Mouse (Mus musculus): ENCODE measurements around the gene Gm281. TPM values are rescaled to one million over a fixed set of nuclear protein-coding genes. Genes with fewer than 3 reads are reported as not detected.
"Not testable (repeated sequence)": the region's sequence is repeated elsewhere in the genome, so short reads cannot be mapped to it uniquely, and the experiment has no call there.

Gene Gm281
- not detected in 2 replicates for polyA plus RNA-seq (2014; fragmentation: Nextera tagmentation; extraction: Ambion mirVana)

DNA sequence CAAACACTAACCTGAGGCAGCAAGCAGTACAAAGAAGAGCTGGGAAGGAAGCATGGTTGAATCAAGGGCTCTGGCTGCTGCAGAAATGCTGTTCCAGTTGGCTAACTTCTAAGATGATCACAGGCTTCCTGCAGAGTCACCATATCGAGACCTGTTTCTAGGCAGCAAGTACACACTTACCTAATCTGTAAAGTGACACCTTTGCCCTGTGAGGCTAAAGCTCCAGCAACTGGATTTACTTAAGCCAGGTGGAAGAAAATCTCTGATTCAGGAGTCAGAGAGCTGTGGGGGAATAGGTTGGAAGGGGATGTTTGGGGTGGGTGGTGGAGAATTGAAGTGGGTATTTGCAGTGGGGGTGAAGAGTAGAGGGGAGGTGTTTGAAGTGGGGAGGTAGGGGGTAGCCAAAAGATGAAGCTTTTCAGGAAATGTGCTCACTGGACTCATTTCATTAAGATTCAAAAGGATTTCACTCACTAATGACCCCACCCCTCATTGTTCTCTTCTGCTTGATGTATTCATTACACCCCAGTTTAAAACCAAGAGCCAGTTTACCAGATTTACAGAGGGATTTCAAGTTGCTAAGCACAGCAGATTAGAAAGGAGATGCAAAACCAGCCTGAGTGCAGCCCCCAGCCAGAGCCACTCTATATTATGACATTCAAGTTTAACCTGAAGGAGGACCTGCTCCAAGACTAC, at the start of gene Gm281:
Gene Gm281, minus strand, starts transcription at position 92 of the 696 bp plus-strand sequence.
- WGBS: 40% methylated on average over 1 of the region's 1 CpGs

DNA sequence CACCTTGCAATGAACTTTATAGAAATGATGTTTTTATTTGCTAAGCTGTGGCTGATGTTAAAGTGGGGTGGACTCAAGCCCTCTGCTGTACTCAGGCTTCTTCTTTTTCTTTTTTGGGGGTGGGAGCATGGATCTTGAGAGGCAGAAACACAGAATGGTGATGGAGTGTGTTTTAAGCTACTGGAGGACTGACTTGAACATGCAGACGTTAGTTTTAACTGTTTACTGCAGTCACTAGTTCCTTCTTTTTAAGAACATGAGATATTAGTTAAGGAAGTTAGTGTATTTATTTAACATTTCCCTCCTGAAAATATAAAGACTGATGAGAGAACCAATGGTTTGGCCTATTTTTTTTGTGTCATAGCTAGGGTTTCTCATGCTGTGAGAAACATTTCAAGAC, 49.2 kb upstream of the Gm281 start:
- DNase-seq (ENCODE audit: low spot score): no peak
- Histone ChIP-seq H3K27ac (ENCODE audit: low read depth, low read length) (no peak overlapping the region), H3K4me1 (replicated peaks; ENCODE audit: control insufficient read depth, insufficient read depth, low read length) (peaks cover 15% of the 10 kb centered on the region), H3K9me3 (ENCODE audit: control insufficient read depth, low read length) (no peaks in the 10 kb centered on the region), H3K4me3 (ENCODE audit: low read depth, low read length) (no peak overlapping the region), H3K36me3 (ENCODE audit: control insufficient read depth, insufficient read depth, low read length) (no peaks in the 10 kb centered on the region), H3K4me2 (no peak overlapping the region), H3K9ac (ENCODE audit: low read depth, low read length) (no peak overlapping the region), H3K27me3 (replicated peaks; ENCODE audit: control insufficient read depth, insufficient read depth, low read length) (no peaks in the 10 kb centered on the region)
- no peak for ATAC-seq (replicated peaks; ENCODE audit: low FRiP score)
- 59% methylated on average over 1 of the region's 1 CpGs for WGBS

More for the DNA sequence above, at the start of gene Gm281:
- no peak within 1 kb of the TSS for H3K9ac ChIP-seq (ENCODE audit: low read depth, low read length)
- no peak for DNase-seq (ENCODE audit: low spot score)
- no peak within 1 kb of the TSS for H3K27ac ChIP-seq (ENCODE audit: low read depth, low read length)
- no peaks in the 10 kb centered on the region for H3K9me3 ChIP-seq (ENCODE audit: control insufficient read depth, low read length)
- no peak within 1 kb of the TSS for H3K4me3 ChIP-seq (ENCODE audit: low read depth, low read length)
- no peaks in the 10 kb centered on the region for H3K36me3 ChIP-seq (ENCODE audit: control insufficient read depth, insufficient read depth, low read length)
- no peaks in the 10 kb centered on the region for H3K27me3 ChIP-seq (replicated peaks; ENCODE audit: control insufficient read depth, insufficient read depth, low read length)
- no peak within 1 kb of the TSS for H3K4me2 ChIP-seq
- H3K4me1 ChIP-seq (replicated peaks; ENCODE audit: control insufficient read depth, insufficient read depth, low read length): no peaks in the 10 kb centered on the region
- ATAC-seq (replicated peaks; ENCODE audit: low FRiP score): no peak

DNA sequence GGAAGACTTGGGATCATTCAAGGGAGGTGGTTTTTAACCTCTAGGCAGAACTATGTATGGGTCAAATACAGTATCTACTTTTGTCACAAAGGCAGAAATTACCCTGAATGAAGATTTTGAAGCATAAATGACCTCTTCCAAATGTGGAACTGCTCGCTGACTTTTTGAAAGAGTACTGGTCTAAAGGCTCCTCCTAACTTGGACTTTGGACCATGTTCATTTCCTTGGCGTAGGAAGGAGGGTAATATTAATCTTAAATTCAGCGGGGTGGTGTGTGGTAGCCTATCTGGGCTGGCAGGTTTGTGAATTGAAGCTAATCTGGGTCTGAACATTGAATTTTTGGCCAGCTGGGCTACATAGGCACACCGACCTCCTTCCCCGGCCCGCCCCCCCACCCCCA, 48.2 kb upstream of the Gm281 start:
- H3K4me2 ChIP-seq: no peak overlapping the region
- no peak for ATAC-seq (replicated peaks; ENCODE audit: low FRiP score)
- H3K27ac ChIP-seq (ENCODE audit: low read depth, low read length): no peak overlapping the region
- H3K9ac ChIP-seq (ENCODE audit: low read depth, low read length): no peak overlapping the region
- H3K4me3 ChIP-seq (ENCODE audit: low read depth, low read length): no peak overlapping the region
- no peaks in the 10 kb centered on the region for H3K9me3 ChIP-seq (ENCODE audit: control insufficient read depth, low read length)
- WGBS: 79% methylated on average over 6 of the region's 6 CpGs
- no peaks in the 10 kb centered on the region for H3K36me3 ChIP-seq (ENCODE audit: control insufficient read depth, insufficient read depth, low read length)
- no peaks in the 10 kb centered on the region for H3K27me3 ChIP-seq (replicated peaks; ENCODE audit: control insufficient read depth, insufficient read depth, low read length)
- DNase-seq (ENCODE audit: low spot score): no peak
- peaks cover 19% of the 10 kb centered on the region for H3K4me1 ChIP-seq (replicated peaks; ENCODE audit: control insufficient read depth, insufficient read depth, low read length)

DNA sequence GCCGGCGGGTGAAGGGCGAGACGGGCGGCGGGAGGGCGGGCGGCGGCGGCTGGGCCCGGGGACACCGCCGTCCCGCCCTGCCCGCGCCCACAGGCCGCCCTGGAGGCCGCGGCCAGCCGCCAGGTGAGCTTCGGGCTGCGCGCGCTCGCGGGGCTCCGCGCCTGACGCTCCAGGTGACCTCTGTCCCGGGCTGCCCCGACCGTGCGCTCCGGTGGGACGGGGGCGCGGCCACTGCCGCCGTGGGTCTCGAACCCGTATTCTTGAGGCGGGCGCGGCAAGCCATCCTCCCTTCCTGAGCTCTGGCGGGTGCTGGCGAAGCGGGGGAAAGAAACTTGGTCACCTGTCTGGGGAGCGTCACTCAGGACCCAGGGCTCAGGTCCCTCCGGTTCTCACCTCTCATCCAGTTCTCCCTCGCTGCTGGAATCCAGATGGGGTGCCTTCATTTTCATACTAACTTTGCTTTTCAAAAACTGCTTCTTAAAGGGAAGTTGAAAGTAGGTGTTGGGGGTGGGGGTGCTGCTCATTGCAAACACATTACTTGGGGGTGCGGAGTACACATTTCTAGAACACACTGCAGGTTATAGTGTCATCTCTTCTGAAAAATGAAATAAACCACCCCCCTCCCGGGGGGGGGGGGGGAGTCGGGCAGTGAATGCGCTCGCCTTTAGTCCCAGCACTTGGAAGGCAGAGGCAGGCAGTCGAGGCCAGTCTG, 47.3 kb upstream of the Gm281 start, which contains the start of the genes Atxn7 and Thoc7:
Gene Atxn7, plus strand, starts transcription at position 40 of the 712 bp plus-strand sequence.
Gene Thoc7, minus strand, starts transcription at position 452 of the 712 bp plus-strand sequence.
- 4% methylated on average over 48 of the region's 56 CpGs for WGBS
- DNase-seq (ENCODE audit: low spot score) (peak; percentile 68), ATAC-seq (replicated peaks; ENCODE audit: low FRiP score) (peak; percentile 70)
- Histone ChIP-seq H3K9me3 (ENCODE audit: control insufficient read depth, low read length) (no peaks in the 10 kb centered on the region), H3K4me1 (replicated peaks; ENCODE audit: control insufficient read depth, insufficient read depth, low read length) (peaks cover 19% of the 10 kb centered on the region), H3K27ac (ENCODE audit: low read depth, low read length) (peak within 1 kb of the TSS; percentile 85), H3K27me3 (replicated peaks; ENCODE audit: control insufficient read depth, insufficient read depth, low read length) (no peaks in the 10 kb centered on the region), H3K36me3 (ENCODE audit: control insufficient read depth, insufficient read depth, low read length) (no peaks in the 10 kb centered on the region; the same call in 1 of the 2 replicates), H3K9ac (ENCODE audit: low read depth, low read length) (peak within 1 kb of the TSS; percentile 98), H3K4me2 (peak within 1 kb of the TSS; percentile 75), H3K4me3 (ENCODE audit: low read depth, low read length) (peak within 1 kb of the TSS; percentile 95)

DNA sequence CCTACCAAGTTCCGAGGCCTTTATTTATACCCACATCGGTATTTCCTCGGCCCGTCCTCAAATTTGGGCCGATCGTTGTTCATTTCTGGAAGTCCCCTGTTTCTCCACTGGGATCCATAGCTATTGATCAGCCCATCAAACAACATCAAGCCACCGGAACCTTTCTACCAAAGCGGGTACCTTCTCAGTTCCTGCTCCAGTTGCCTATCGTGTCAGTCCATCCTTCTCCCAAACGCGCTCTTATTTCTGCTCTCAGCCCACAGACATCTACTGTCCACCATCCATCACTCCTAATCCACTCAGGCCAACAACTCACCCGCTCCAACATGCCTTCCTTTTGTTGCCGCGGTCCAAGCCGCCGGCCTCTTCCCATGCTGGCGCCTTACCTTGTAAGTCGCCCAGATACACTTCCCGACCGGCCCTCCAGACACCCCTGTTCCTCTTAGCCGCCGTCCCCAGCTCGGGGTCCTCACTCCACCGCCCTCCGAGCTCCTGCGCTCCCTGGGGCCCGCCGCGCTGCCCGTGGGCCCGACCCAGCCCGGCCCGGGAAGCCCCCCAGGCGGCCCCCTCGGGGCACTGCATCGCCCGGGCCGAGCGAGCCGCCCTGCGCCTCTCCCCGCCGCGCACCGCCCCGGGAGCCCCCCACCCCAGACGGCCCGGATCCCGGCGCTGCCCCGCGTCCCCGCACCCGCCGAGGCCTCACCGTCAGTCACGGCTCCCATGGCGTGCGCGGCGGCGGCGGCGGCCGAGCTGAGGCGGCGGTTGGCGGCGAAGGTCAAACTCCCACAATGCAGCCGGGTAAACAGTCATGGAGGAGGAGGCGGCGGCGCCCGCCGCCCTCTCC, 46.4 kb upstream of the Gm281 start:
- under 1% methylated on average over 69 of the region's 75 CpGs for WGBS
- H3K4me2 ChIP-seq: peak overlapping the region; percentile 75
- peak; percentile 72 for DNase-seq (ENCODE audit: low spot score)

DNA sequence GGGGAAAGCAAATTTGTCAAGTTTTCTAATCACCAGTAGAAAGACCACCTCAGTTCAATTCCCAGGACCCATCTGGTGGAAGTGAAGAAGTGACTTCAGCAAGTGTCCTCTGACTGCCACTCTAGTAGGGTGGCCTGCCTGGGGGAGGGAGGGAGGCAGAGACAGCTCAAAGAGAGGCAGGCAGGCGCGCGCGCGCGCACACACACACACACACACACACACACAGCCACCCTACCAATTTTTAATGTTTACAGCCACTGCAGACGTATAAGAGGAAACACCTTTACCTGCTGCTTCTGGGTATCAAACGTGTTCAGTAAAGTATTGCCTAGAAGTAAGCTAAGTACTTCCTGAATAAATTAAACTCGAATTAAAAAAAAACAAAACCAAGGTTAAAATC, 45.8 kb upstream of the Gm281 start:
- Histone ChIP-seq H3K4me1 (replicated peaks; ENCODE audit: control insufficient read depth, insufficient read depth, low read length) (peaks cover 19% of the 10 kb centered on the region), H3K9me3 (ENCODE audit: control insufficient read depth, low read length) (no peaks in the 10 kb centered on the region), H3K27me3 (replicated peaks; ENCODE audit: control insufficient read depth, insufficient read depth, low read length) (no peaks in the 10 kb centered on the region), H3K9ac (ENCODE audit: low read depth, low read length) (peak overlapping the region; percentile 98), H3K4me2 (peak overlapping the region; percentile 75), H3K4me3 (ENCODE audit: low read depth, low read length) (peak overlapping the region; percentile 95), H3K36me3 (ENCODE audit: control insufficient read depth, insufficient read depth, low read length) (peaks cover 3% of the 10 kb centered on the region; the same call in 1 of the 2 replicates), H3K27ac (ENCODE audit: low read depth, low read length) (peak overlapping the region; percentile 85; the same call in 1 of the 2 replicates)
- DNase-seq (ENCODE audit: low spot score) (peak; percentile 61), ATAC-seq (replicated peaks; ENCODE audit: low FRiP score) (peak; percentile 74)
- WGBS: 0% methylated on average over 9 of the region's 9 CpGs

More for the DNA sequence above, 46.4 kb upstream of the Gm281 start:
- H3K4me1 ChIP-seq (replicated peaks; ENCODE audit: control insufficient read depth, insufficient read depth, low read length): peaks cover 19% of the 10 kb centered on the region
- no peaks in the 10 kb centered on the region for H3K27me3 ChIP-seq (replicated peaks; ENCODE audit: control insufficient read depth, insufficient read depth, low read length)
- ATAC-seq (replicated peaks; ENCODE audit: low FRiP score): peak; percentile 73
- H3K4me3 ChIP-seq (ENCODE audit: low read depth, low read length): peak overlapping the region; percentile 95
- H3K9me3 ChIP-seq (ENCODE audit: control insufficient read depth, low read length): no peaks in the 10 kb centered on the region
- H3K27ac ChIP-seq (ENCODE audit: low read depth, low read length): peak overlapping the region; percentile 85
- peak overlapping the region; percentile 98 for H3K9ac ChIP-seq (ENCODE audit: low read depth, low read length)
- H3K36me3 ChIP-seq (ENCODE audit: control insufficient read depth, insufficient read depth, low read length): peaks cover 3% of the 10 kb centered on the region; the same call in 1 of the 2 replicates

DNA sequence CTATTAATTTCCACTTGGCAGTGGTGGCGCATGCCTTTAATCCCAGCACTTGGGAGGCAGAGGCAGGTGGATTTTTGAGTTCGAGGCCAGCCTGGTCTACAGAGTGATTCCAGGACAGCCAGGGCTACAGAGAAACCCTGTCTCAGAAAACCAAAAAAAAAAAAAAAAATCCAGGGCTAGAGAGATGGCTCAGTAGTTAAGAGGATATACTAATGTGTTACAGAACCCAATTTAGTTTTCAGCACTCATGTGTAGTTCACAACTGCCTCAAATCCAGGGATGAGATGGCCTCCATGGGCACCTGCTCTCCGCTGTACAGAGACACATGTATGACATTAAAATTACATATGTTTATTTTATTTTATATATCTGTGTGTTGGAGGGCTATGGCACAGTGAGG, 37.9 kb upstream of the Gm281 start:
- H3K27ac ChIP-seq (ENCODE audit: low read depth, low read length); H3K27me3 ChIP-seq (replicated peaks; ENCODE audit: control insufficient read depth, insufficient read depth, low read length); H3K4me1 ChIP-seq (replicated peaks; ENCODE audit: control insufficient read depth, insufficient read depth, low read length); ATAC-seq (replicated peaks; ENCODE audit: low FRiP score); DNase-seq (ENCODE audit: low spot score); H3K4me3 ChIP-seq (ENCODE audit: low read depth, low read length); H3K9ac ChIP-seq (ENCODE audit: low read depth, low read length); H3K9me3 ChIP-seq (ENCODE audit: control insufficient read depth, low read length); H3K4me2 ChIP-seq: not testable (repeated sequence)
- H3K36me3 ChIP-seq (ENCODE audit: control insufficient read depth, insufficient read depth, low read length): peaks cover 15% of the 10 kb centered on the region
- 96% methylated on average over 3 of the region's 3 CpGs for WGBS

DNA sequence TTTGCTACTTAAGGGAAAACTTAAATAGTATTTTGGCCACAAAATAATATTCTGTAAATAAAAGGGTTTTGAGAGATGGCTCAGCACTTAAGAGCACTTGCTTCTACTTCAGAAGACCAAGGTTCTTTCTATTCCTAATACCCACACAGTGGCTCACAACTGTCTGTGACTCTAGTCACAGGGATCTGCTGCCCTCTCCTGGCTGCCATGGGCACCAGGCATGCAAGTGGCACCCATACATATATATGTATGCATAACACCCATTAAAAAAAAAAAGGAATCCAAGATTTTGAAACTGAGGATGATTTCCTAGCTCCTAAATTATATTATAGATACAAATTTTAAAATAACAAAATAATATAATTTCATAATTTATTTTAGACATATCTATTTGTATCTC, 36.1 kb upstream of the Gm281 start:
- H3K4me3 ChIP-seq (ENCODE audit: low read depth, low read length): no peak overlapping the region
- DNase-seq (ENCODE audit: low spot score) (no peak), ATAC-seq (replicated peaks; ENCODE audit: low FRiP score) (peak; percentile 74)
- no peak overlapping the region for H3K9ac ChIP-seq (ENCODE audit: low read depth, low read length)
- H3K9me3 ChIP-seq (ENCODE audit: control insufficient read depth, low read length): no peaks in the 10 kb centered on the region
- no peak overlapping the region for H3K27ac ChIP-seq (ENCODE audit: low read depth, low read length)
- no peaks in the 10 kb centered on the region for H3K4me1 ChIP-seq (replicated peaks; ENCODE audit: control insufficient read depth, insufficient read depth, low read length)
- H3K27me3 ChIP-seq (replicated peaks; ENCODE audit: control insufficient read depth, insufficient read depth, low read length): no peaks in the 10 kb centered on the region
- H3K4me2 ChIP-seq: no peak overlapping the region
- H3K36me3 ChIP-seq (ENCODE audit: control insufficient read depth, insufficient read depth, low read length): peaks cover 13% of the 10 kb centered on the region

Measured in liver, embryonic 11.5 days (tissue).